Mouse (Mus musculus) forebrain, embryonic 12.5 days (tissue): ENCODE results near the gene Prdm2. TPM values are rescaled to one million over a fixed set of nuclear protein-coding genes. Genes with fewer than 3 reads are reported as not detected.

ENCODE experiments used
- ATAC-seq: fragments of 200-750 bp; cut with Nextera tagmentation; 2 replicates; pipeline ENCODE4 v1.8.0; 2017; ENCODE audit warnings: moderate TSS enrichment; ENCODE audit not compliant: low FRiP score
- H3K27ac ChIP-seq: fragments of 300-500 bp; sonication (generic); 2 replicates; pipeline ENCODE4 v1.5.1; 2016; ENCODE audit warnings: mild to moderate bottlenecking
- H3K27me3 ChIP-seq: fragments of 300-500 bp; sonication (generic); 2 replicates; pipeline ENCODE4 v1.6.1; 2016; ENCODE audit warnings: mild to moderate bottlenecking
- H3K36me3 ChIP-seq: fragments of 300-500 bp; sonication (generic); replicated peaks from 2 replicates; pipeline ENCODE4 v1.6.1; 2016; ENCODE audit warnings: mild to moderate bottlenecking
- H3K4me1 ChIP-seq: fragments of 300-500 bp; sonication (generic); 2 replicates; pipeline ENCODE4 v1.6.1; 2016
- H3K4me2 ChIP-seq: fragments of 300-500 bp; sonication (generic); 2 replicates; pipeline ENCODE4 v1.6.1; 2016; ENCODE audit warnings: mild to moderate bottlenecking, moderate library complexity
- H3K4me3 ChIP-seq: fragments of 300-500 bp; sonication (generic); replicated peaks from 2 replicates; pipeline ENCODE4 v1.5.1; 2016; ENCODE audit warnings: mild to moderate bottlenecking
- H3K9ac ChIP-seq: fragments of 300-500 bp; sonication (generic); 2 replicates; pipeline ENCODE4 v1.6.1; 2016; ENCODE audit warnings: mild to moderate bottlenecking
- H3K9me3 ChIP-seq: fragments of 300-500 bp; sonication (generic); 2 replicates; pipeline ENCODE4 v1.6.1; 2016
- WGBS: fragments of 180-500 bp; shearing (Covaris S2); methylation state at CpG from one replicate; pipeline ENCODE4 v1.1.7; 2016; 5-methylcytosine and 5-hydroxymethylcytosine counted together
- polyA plus RNA-seq: library from polyadenylated mRNA; unstranded; fragments of >200 nt; fragmentation: Nextera tagmentation; extraction: Ambion mirVana; gene quantifications from 2 replicates; pipeline ENCODE4 v1.2.1, GENCODE M21; 2016

Prdm2 gene
- 17.0 and 18.8 TPM in 2 replicates for polyA plus RNA-seq

GRCm38 (mm10) chr4:143212341-143213174 lies at the start of gene Prdm2:
Gene Prdm2, minus strand, starts transcription at chr4:143212995.
- no peaks in the 10 kb centered on the region for H3K36me3 ChIP-seq
- H3K9me3 ChIP-seq: no peaks in the 10 kb centered on the region
- H3K4me1 ChIP-seq: peaks cover 24% of the 10 kb centered on the region
- peak within 1 kb of the TSS; percentile 91 for H3K9ac ChIP-seq
- peak within 1 kb of the TSS; percentile 90 for H3K4me3 ChIP-seq
- H3K4me2 ChIP-seq: peak within 1 kb of the TSS; percentile 81
- peak; percentile 86 for ATAC-seq
- no peaks in the 10 kb centered on the region for H3K27me3 ChIP-seq
- peak within 1 kb of the TSS; percentile 91 for H3K27ac ChIP-seq
- 2% methylated on average over 80 of the region's 96 CpGs for WGBS

- no peaks in the 10 kb centered on the region for H3K9me3 ChIP-seq
- H3K4me2 ChIP-seq: no peak overlapping the region
- 65% methylated on average over 8 of the region's 8 CpGs for WGBS
- H3K27me3 ChIP-seq: no peaks in the 10 kb centered on the region
- H3K9ac ChIP-seq: no peak overlapping the region
- no peak for ATAC-seq
- no peak overlapping the region for H3K4me3 ChIP-seq
- no peak overlapping the region for H3K27ac ChIP-seq
- no peaks in the 10 kb centered on the region for H3K36me3 ChIP-seq
- peaks cover 12% of the 10 kb centered on the region for H3K4me1 ChIP-seq
Measured at GRCm38 (mm10) chr4:143259718-143260349, 47.0 kb upstream of the Prdm2 start.

- H3K27me3 ChIP-seq: no peaks in the 10 kb centered on the region
- H3K9ac ChIP-seq: no peak overlapping the region
- peak overlapping the region; percentile 26; the same call in 1 of the 2 replicates for H3K4me2 ChIP-seq
- no peaks in the 10 kb centered on the region for H3K36me3 ChIP-seq
- H3K4me3 ChIP-seq: no peak overlapping the region
- no peak overlapping the region for H3K27ac ChIP-seq
- H3K9me3 ChIP-seq: no peaks in the 10 kb centered on the region
- WGBS: 38% methylated on average over 19 of the region's 19 CpGs
- ATAC-seq: peak; percentile 54
- peaks cover 12% of the 10 kb centered on the region for H3K4me1 ChIP-seq
Measured at GRCm38 (mm10) chr4:143258517-143258916, 45.7 kb upstream of the Prdm2 start.

GRCm38 (mm10) chr4:143257971-143258370 lies 45.2 kb upstream of the Prdm2 start:
- no peaks in the 10 kb centered on the region for H3K36me3 ChIP-seq

GRCm38 (mm10) chr4:143255541-143255940 lies 42.7 kb upstream of the Prdm2 start:
- H3K9ac ChIP-seq: no peak overlapping the region
- peaks cover 12% of the 10 kb centered on the region for H3K4me1 ChIP-seq
- H3K4me3 ChIP-seq: no peak overlapping the region
- H3K36me3 ChIP-seq: no peaks in the 10 kb centered on the region
- no peak overlapping the region for H3K27ac ChIP-seq
- no peaks in the 10 kb centered on the region for H3K9me3 ChIP-seq
- WGBS: 84% methylated on average over 8 of the region's 8 CpGs
- no peak overlapping the region for H3K4me2 ChIP-seq
- H3K27me3 ChIP-seq: no peaks in the 10 kb centered on the region
- ATAC-seq: no peak

More at GRCm38 (mm10) chr4:143257971-143258370, 45.2 kb upstream of the Prdm2 start:
- Histone ChIP-seq H3K27ac (no peak overlapping the region), H3K9me3 (no peaks in the 10 kb centered on the region), H3K27me3 (no peaks in the 10 kb centered on the region), H3K4me1 (peaks cover 12% of the 10 kb centered on the region), H3K4me2 (no peak overlapping the region), H3K9ac (no peak overlapping the region), H3K4me3 (no peak overlapping the region)
- 62% methylated on average over 6 of the region's 6 CpGs for WGBS
- ATAC-seq: no peak

- Histone ChIP-seq H3K4me2 (no peak overlapping the region), H3K4me3 (no peak overlapping the region), H3K4me1 (0 out of 2 replicates have a peak, but pooled peaks cover 2% of the 10 kb centered on the region), H3K27me3 (no peaks in the 10 kb centered on the region), H3K9me3 (no peaks in the 10 kb centered on the region), H3K36me3 (no peaks in the 10 kb centered on the region), H3K27ac (no peak overlapping the region), H3K9ac (no peak overlapping the region)
- 86% methylated on average over 1 of the region's 1 CpGs for WGBS
- no peak for ATAC-seq
Measured at GRCm38 (mm10) chr4:143253356-143253755, 40.6 kb upstream of the Prdm2 start.

- H3K27ac ChIP-seq: no peak overlapping the region
- H3K9ac ChIP-seq: no peak overlapping the region
- H3K4me1 ChIP-seq: no peaks in the 10 kb centered on the region
- H3K36me3 ChIP-seq: no peaks in the 10 kb centered on the region
- no peaks in the 10 kb centered on the region for H3K27me3 ChIP-seq
- no peak overlapping the region for H3K4me2 ChIP-seq
- no peak for ATAC-seq
- H3K9me3 ChIP-seq: no peaks in the 10 kb centered on the region
- 76% methylated on average over 5 of the region's 5 CpGs for WGBS
- no peak overlapping the region for H3K4me3 ChIP-seq
Measured at GRCm38 (mm10) chr4:143248050-143248449, 35.3 kb upstream of the Prdm2 start.

- Histone ChIP-seq H3K36me3 (no peaks in the 10 kb centered on the region), H3K4me3 (no peak overlapping the region), H3K9me3 (no peaks in the 10 kb centered on the region), H3K4me1 (0 out of 2 replicates have a peak, but pooled peaks cover 5% of the 10 kb centered on the region), H3K27ac (no peak overlapping the region), H3K4me2 (no peak overlapping the region), H3K9ac (no peak overlapping the region), H3K27me3 (no peaks in the 10 kb centered on the region)
- ATAC-seq: no peak
- WGBS: 83% methylated on average over 9 of the region's 9 CpGs
Measured at GRCm38 (mm10) chr4:143241294-143241693, 28.5 kb upstream of the Prdm2 start.

GRCm38 (mm10) chr4:143239615-143240201 lies 26.9 kb upstream of the Prdm2 start:
- Histone ChIP-seq H3K4me3 (no peak overlapping the region), H3K4me1 (0 out of 2 replicates have a peak, but pooled peaks cover 5% of the 10 kb centered on the region), H3K9ac (no peak overlapping the region), H3K9me3 (no peaks in the 10 kb centered on the region), H3K27me3 (no peaks in the 10 kb centered on the region), H3K36me3 (no peaks in the 10 kb centered on the region), H3K27ac (no peak overlapping the region), H3K4me2 (no peak overlapping the region)
- no peak for ATAC-seq
- 94% methylated on average over 9 of the region's 9 CpGs for WGBS

- Histone ChIP-seq H3K27ac (no peak overlapping the region), H3K4me1 (0 out of 2 replicates have a peak, but pooled peaks cover 5% of the 10 kb centered on the region), H3K4me2 (no peak overlapping the region), H3K9me3 (peaks cover 4% of the 10 kb centered on the region; the same call in 1 of the 2 replicates), H3K36me3 (no peaks in the 10 kb centered on the region), H3K4me3 (no peak overlapping the region), H3K27me3 (no peaks in the 10 kb centered on the region), H3K9ac (no peak overlapping the region)
- ATAC-seq: no peak
- WGBS: 88% methylated on average over 5 of the region's 5 CpGs
Measured at GRCm38 (mm10) chr4:143239117-143239516, 26.3 kb upstream of the Prdm2 start.

GRCm38 (mm10) chr4:143238241-143239031 lies 25.6 kb upstream of the Prdm2 start:
- 0 out of 2 replicates have a peak, but pooled peaks cover 5% of the 10 kb centered on the region for H3K4me1 ChIP-seq
- H3K9ac ChIP-seq: no peak overlapping the region
- H3K9me3 ChIP-seq: peaks cover 4% of the 10 kb centered on the region; the same call in 1 of the 2 replicates
- no peaks in the 10 kb centered on the region for H3K27me3 ChIP-seq
- no peak for ATAC-seq
- no peak overlapping the region for H3K27ac ChIP-seq
- WGBS: 26% methylated on average over 23 of the region's 23 CpGs
- no peak overlapping the region for H3K4me2 ChIP-seq
- no peak overlapping the region for H3K4me3 ChIP-seq
- H3K36me3 ChIP-seq: no peaks in the 10 kb centered on the region
